7 mouse cellular contexts compared by ENCODE assay signal in the genomic region with DNA sequence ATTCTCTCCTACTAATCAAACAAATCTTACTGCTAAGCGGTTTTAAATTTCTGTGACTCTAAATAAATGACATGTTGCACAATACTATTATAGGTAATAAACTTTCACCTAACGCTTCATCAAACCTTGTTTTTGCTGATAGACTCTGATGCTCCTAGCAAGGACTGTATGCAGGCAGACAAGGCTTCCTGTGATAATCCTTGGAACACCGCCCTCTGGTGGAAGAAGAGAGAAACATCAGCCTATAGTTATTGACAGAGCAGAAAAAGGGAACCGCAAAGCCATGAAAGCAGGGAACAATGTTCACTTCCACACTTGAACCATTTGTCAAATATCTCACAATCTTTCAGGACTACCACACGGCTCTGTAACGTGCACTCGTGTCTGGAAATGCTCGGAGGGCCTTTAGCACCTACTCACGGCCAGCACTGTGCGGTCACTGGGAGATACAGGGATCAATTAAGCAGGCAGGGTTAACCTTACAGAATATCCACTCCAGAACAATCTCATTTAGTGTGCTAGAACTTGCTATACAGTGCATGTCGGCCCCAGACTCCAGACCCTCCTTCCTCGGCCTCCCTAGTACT. TPM values are rescaled to one million over a fixed set of nuclear protein-coding genes. Genes with fewer than 3 reads are reported as not detected.
DNase-seq lines count a peak whose midpoint lies in the region; ATAC-seq and TF ChIP-seq lines count a peak whose summit lies in the region.

No protein-coding gene starts in this region.

- TF ChIP-seq POLR2A in CH12.LX (IDR thresholded peaks at IDR 0.05; ENCODE audit: low read depth, low read length), result no peak

- CTCF ChIA-PET in Patski (lab: Charles Lee), result interaction anchor here (0.9 to 1.2 kb wide), 2 partner anchors 23 to 37 kb away, joined by 3 read pairs; no protein-coding TSS in a partner anchor

- TF ChIP-seq EP300 in CH12.LX (IDR thresholded peaks at IDR 0.05; ENCODE audit: low read length), result no peak

- H3K27ac ChIP-seq in CH12.LX (ENCODE audit: insufficient read depth, low read depth), result no peak overlapping the region

- peak; percentile 79 for DNase-seq in CH12.LX (ENCODE audit: extremely low read depth)
- DNase-seq in Patski (ENCODE audit: low read depth, low spot score), result peak; percentile 10
- peak; percentile 77 to 79 for DNase-seq in cerebellum, postnatal 14 days
- peak; percentile 15 to 34 for DNase-seq in heart, adult 9 months (ENCODE audit: low spot score in 2 of 2)
- DNase-seq in layer of hippocampus, adult 11-12 months (ENCODE audit: low spot score), result peak; percentile 57
- DNase-seq in lung, postnatal 10 days, result peak; percentile 67
- peak; percentile 79 for DNase-seq in retina, postnatal 7 days (ENCODE audit: low read depth, low spot score)

- H3K4me2 ChIP-seq in CH12.LX (ENCODE audit: insufficient read depth, low read depth, poor library complexity, severe bottlenecking), result no peak overlapping the region

- ATAC-seq in Patski, result no peak

- dilution Hi-C loops in CH12.LX (cut with MboI; ENCODE audit: extremely low pct_ligation_motif_present, extremely low pct_unique_long_range_greater_than_20kb, low sequenced_read_pairs), result no loop called here

- TF ChIP-seq CTCF in CH12.LX (conservative IDR thresholded peaks at IDR 0.05 in 1 of 2, IDR thresholded peaks at IDR 0.05 in 1 of 2; ENCODE audit: low read depth in 2 of 2, low read length in 2 of 2), result peak; percentile 81 to 97
- peak; percentile 75 for TF ChIP-seq CTCF in Patski (IDR thresholded peaks at IDR 0.05)

- in situ Hi-C loops in CH12.LX (cut with MboI; ENCODE audit: low pct_ligation_motif_present, low pct_unique_long_range_greater_than_20kb, low sequenced_read_pairs) (loop anchor here (25.0 kb wide), 1 partner anchor 660 kb away; no protein-coding TSS in a partner anchor), Patski (cut with MboI; ENCODE audit: low pct_unique_long_range_greater_than_20kb) (loop anchor here (10.0 kb wide), 1 partner anchor 527 kb away; no protein-coding TSS in a partner anchor)

- no peak overlapping the region for H3K9ac ChIP-seq in CH12.LX (ENCODE audit: insufficient read depth, low read depth)

- POLR2A ChIA-PET in Patski (lab: Charles Lee), result no interaction called here

- H3K79me2 ChIP-seq in CH12.LX (replicated peaks; ENCODE audit: control insufficient read depth, extremely low read depth, insufficient read depth, poor library complexity, severe bottlenecking), result no peaks in the 10 kb centered on the region

- peaks cover 59 to 90% of the 10 kb centered on the region in 2 experiments for H3K36me3 ChIP-seq in CH12.LX (replicated peaks in 1 of 2; ENCODE audit: control insufficient read depth in 1 of 2, insufficient read depth in 1 of 2, low read length in 1 of 2)

- H3K9me3 ChIP-seq in CH12.LX (replicated peaks; ENCODE audit: low read length), result no peaks in the 10 kb centered on the region

- peak; percentile 37 for TF ChIP-seq RAD21 in CH12.LX (IDR thresholded peaks at IDR 0.05; ENCODE audit: low read depth, low read length)

- no peak overlapping the region for H3K4me3 ChIP-seq in CH12.LX (replicated peaks in 1 of 3; ENCODE audit: low read depth in 2 of 3, low read length in 2 of 3, poor library complexity in 1 of 3)

- H3K27me3 ChIP-seq in CH12.LX (replicated peaks), result no peaks in the 10 kb centered on the region
- no peaks in the 10 kb centered on the region for H3K27me3 ChIP-seq in Patski

- no peaks in the 10 kb centered on the region for H3K4me1 ChIP-seq in CH12.LX (ENCODE audit: control insufficient read depth in 1 of 2, insufficient read depth in 2 of 2)

TF ChIP-seq in CH12.LX, 34 proteins besides CTCF, POLR2A, EP300 and RAD21:
- no peak for TF ChIP-seq TBP (conservative IDR thresholded peaks at IDR 0.05; ENCODE audit: low read depth, low read length)
- peak; percentile 66 for TF ChIP-seq SMC3 (IDR thresholded peaks at IDR 0.05; ENCODE audit: low read depth, low read length)

RNA-seq across cellular contexts. Expression of a gene that starts 32.2 kb away (rescaled TPM):
- total RNA-seq in CH12.LX (2012; rRNA removed) (15.3 and 16.3 TPM in 2 replicates), CH12.LX (2014; rRNA removed) (21.0 and 21.4 TPM in 2 replicates)
- polyA plus RNA-seq in CH12.LX (2012; ENCODE audit: insufficient read length, low read depth) (11.8 and 13.6 TPM in 2 replicates), Patski (2021) (25.8 TPM)

Comparison
In these comparisons a context has a peak if more than half of its experiments do, and no peak if none do; other contexts are left out.
1. DNase-seq: peak in every context shown above with its lines; median percentile 79 in CH12.LX; 79 in retina, postnatal 7 days; 78 in cerebellum, postnatal 14 days; 67 in lung, postnatal 10 days; 57 in layer of hippocampus, adult 11-12 months; 24 in heart, adult 9 months; 10 in Patski.